7 mouse cellular contexts compared by ENCODE assay signal in the genomic region with DNA sequence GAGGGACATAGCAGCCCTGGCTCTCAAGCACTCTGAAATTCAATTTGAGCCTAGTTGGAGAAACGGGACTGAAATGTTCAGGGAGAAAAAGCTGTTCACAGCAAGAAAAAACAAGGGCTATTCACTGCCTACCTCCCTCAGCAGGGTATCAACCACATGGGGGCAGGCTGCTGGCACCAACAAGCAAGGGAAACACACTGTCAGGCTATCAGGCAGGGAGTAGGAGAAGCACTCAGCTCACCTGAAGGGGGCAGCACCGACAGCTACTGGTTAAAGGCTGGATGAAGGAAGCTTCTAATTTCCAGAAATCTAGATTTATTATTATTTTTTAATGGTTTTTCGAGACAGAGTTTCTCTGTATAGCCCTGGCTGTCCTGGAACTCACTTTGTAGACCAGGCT.
A peak's percentile ranks its signal among the peaks of the same experiment; 100 is the strongest.
DNase-seq lines count a peak whose midpoint lies in the region; ATAC-seq and TF ChIP-seq lines count a peak whose summit lies in the region.

No protein-coding gene starts in this region.

- no peaks in the 10 kb centered on the region for H3K27me3 ChIP-seq in midbrain, postnatal 0 days (ENCODE audit: insufficient read depth, low read length)
- H3K27me3 ChIP-seq in midbrain, embryonic 16.5 days (ENCODE audit: control insufficient read depth, insufficient read depth, low read depth, low read length) = no peaks in the 10 kb centered on the region

- peak; percentile 42 for DNase-seq in midbrain, postnatal 0 days (ENCODE audit: low spot score)
- DNase-seq in adrenal gland, adult 18-20 months (ENCODE audit: low spot score in 2 of 2) = peak; percentile 31 to 67
- peak; percentile 44 for DNase-seq in cerebellum, adult 8-10 months
- DNase-seq in induced T-regulatory cell, adult 2 months (ENCODE audit: low read depth) = peak; percentile 16
- DNase-seq in naive thymus-derived CD4-positive, alpha-beta T cell, adult 2 months (ENCODE audit: low read depth) = peak; percentile 1
- no peak for DNase-seq in frontal cortex, postnatal 10 days (ENCODE audit: low spot score in 2 of 2)

- no peak overlapping the region for H3K27ac ChIP-seq in midbrain, postnatal 0 days (ENCODE audit: low read depth, low read length)
- H3K27ac ChIP-seq in midbrain, embryonic 16.5 days (ENCODE audit: low read length) = no peak overlapping the region

- no peak overlapping the region for H3K4me2 ChIP-seq in midbrain, postnatal 0 days (ENCODE audit: low read depth, low read length, poor library complexity, severe bottlenecking)
- H3K4me2 ChIP-seq in midbrain, embryonic 16.5 days (ENCODE audit: low read length) = no peak overlapping the region

- no peak overlapping the region for H3K4me3 ChIP-seq in midbrain, postnatal 0 days (ENCODE audit: low read depth, low read length)
- H3K4me3 ChIP-seq in midbrain, embryonic 16.5 days (ENCODE audit: low read depth, low read length) = no peak overlapping the region

- no peaks in the 10 kb centered on the region for H3K9me3 ChIP-seq in midbrain, postnatal 0 days (ENCODE audit: low read length)
- no peaks in the 10 kb centered on the region for H3K9me3 ChIP-seq in midbrain, embryonic 16.5 days (replicated peaks; ENCODE audit: control insufficient read depth, low read length, poor library complexity, severe bottlenecking)

- ATAC-seq in midbrain, postnatal 0 days (ENCODE audit: low FRiP score) = no peak
- no peak for ATAC-seq in midbrain, embryonic 16.5 days

- no peak overlapping the region for H3K9ac ChIP-seq in midbrain, postnatal 0 days (replicated peaks; ENCODE audit: low read length, poor library complexity, severe bottlenecking)
- no peak overlapping the region for H3K9ac ChIP-seq in midbrain, embryonic 16.5 days (ENCODE audit: low read depth, low read length)

- TF ChIP-seq CTCF in midbrain, postnatal 0 days (IDR thresholded peaks at IDR 0.05) = peak; percentile 50

- 57% methylated on average over 3 of the region's 3 CpGs for WGBS in midbrain, postnatal 0 days
- WGBS in midbrain, embryonic 16.5 days = 69% methylated on average over 3 of the region's 3 CpGs

- H3K4me1 ChIP-seq in midbrain, postnatal 0 days (ENCODE audit: insufficient read depth, low read length) = no peaks in the 10 kb centered on the region
- H3K4me1 ChIP-seq in midbrain, embryonic 16.5 days (ENCODE audit: control insufficient read depth, insufficient read depth, low read length) = no peaks in the 10 kb centered on the region

- H3K36me3 ChIP-seq in midbrain, postnatal 0 days (ENCODE audit: insufficient read depth, low read length) = no peaks in the 10 kb centered on the region
- no peaks in the 10 kb centered on the region for H3K36me3 ChIP-seq in midbrain, embryonic 16.5 days (ENCODE audit: control insufficient read depth, insufficient read depth, low read length)

Comparison
In these comparisons a context has a peak if more than half of its experiments do, and no peak if none do; other contexts are left out.
1. DNase-seq: peak in midbrain, postnatal 0 days (single experiment), adrenal gland, adult 18-20 months (2 of 2), cerebellum, adult 8-10 months (single experiment), induced T-regulatory cell, adult 2 months (single experiment) and naive thymus-derived CD4-positive, alpha-beta T cell, adult 2 months (single experiment); none in frontal cortex, postnatal 10 days (0 of 2).